Mouse (Mus musculus) spleen, adult 2 months (tissue): ENCODE results near the gene Lrrd1.

Experiments
- CTCF ChIP-seq: fragments of 200-500 bp; IDR thresholded peaks from 2 replicates; pipeline ENCODE4 v1.5.1; 2011; ENCODE audit warnings: mild to moderate bottlenecking, inconsistent platforms; ENCODE audit not compliant: insufficient read depth, insufficient read length, insufficient replicate concordance; ENCODE audit errors: extremely low read depth
- POLR2A ChIP-seq: fragments of 200-500 bp; IDR thresholded peaks from 2 replicates; pipeline ENCODE4 v1.6.1; 2011; ENCODE audit warnings: low read depth, low read length, inconsistent platforms

- no peak for TF ChIP-seq CTCF
- TF ChIP-seq POLR2A: no peak
Measured at GRCm38 (mm10) chr5:3873485-3873884, 28.5 kb downstream of the Lrrd1 start.
